Mouse (Mus musculus) spleen, adult 2 months (tissue): ENCODE measurements around the gene Btbd3. TPM values are rescaled to one million over a fixed set of nuclear protein-coding genes. Genes with fewer than 3 reads are reported as not detected.

Source experiments
- DNase-seq, 2 experiments: peaks; one replicate each; pipeline versions ENCODE4 v3.0.0 to v3.0.0-alpha.2; 2012 to 2021; ENCODE audit warnings: low spot score in 2 of 2, low read depth in 1 of 2
- H3K27ac ChIP-seq: fragments of 200-500 bp; 2 replicates; pipeline ENCODE4 v1.5.1; 2012; ENCODE audit warnings: low read length, inconsistent platforms; ENCODE audit not compliant: insufficient read depth
- H3K27me3 ChIP-seq: fragments of 200-500 bp; 2 replicates; pipeline ENCODE4 v1.6.1; 2012; ENCODE audit warnings: mild to moderate bottlenecking, moderate library complexity, low read length, inconsistent platforms; ENCODE audit not compliant: control insufficient read depth, insufficient read depth
- H3K36me3 ChIP-seq: fragments of 200-500 bp; 2 replicates; pipeline ENCODE4 v1.6.1; 2012; ENCODE audit warnings: mild to moderate bottlenecking, low read length, inconsistent platforms; ENCODE audit not compliant: control insufficient read depth, insufficient read depth
- H3K4me1 ChIP-seq: fragments of 200-500 bp; 2 replicates; pipeline ENCODE4 v1.6.1; 2011; ENCODE audit warnings: inconsistent platforms; ENCODE audit not compliant: control insufficient read depth, insufficient read depth, insufficient read length
- H3K4me3 ChIP-seq: fragments of 200-500 bp; 2 replicates; pipeline ENCODE4 v1.5.1; 2011; ENCODE audit warnings: mild to moderate bottlenecking, inconsistent platforms; ENCODE audit not compliant: insufficient read depth, insufficient read length; ENCODE audit errors: extremely low read depth
- CTCF ChIP-seq: fragments of 200-500 bp; IDR thresholded peaks from 2 replicates; pipeline ENCODE4 v1.5.1; 2011; ENCODE audit warnings: mild to moderate bottlenecking, inconsistent platforms; ENCODE audit not compliant: insufficient read depth, insufficient read length, insufficient replicate concordance; ENCODE audit errors: extremely low read depth
- POLR2A ChIP-seq: fragments of 200-500 bp; IDR thresholded peaks from 2 replicates; pipeline ENCODE4 v1.6.1; 2011; ENCODE audit warnings: low read depth, low read length, inconsistent platforms
- WGBS: fragments of 180-500 bp; shearing (Covaris S2); methylation state at CpG from one replicate; pipeline ENCODE4 v1.1.7; 2018; 5-methylcytosine and 5-hydroxymethylcytosine counted together
- polyA plus RNA-seq: library from polyadenylated mRNA; depleted of rRNA; stranded (reverse); fragments of >200 nt; gene quantifications from 2 replicates; pipeline ENCODE4 v1.2.3, GENCODE M21; 2012

The Btbd3 gene
- polyA plus RNA-seq, 1 experiment = 2.4 TPM

- no peaks in the 10 kb centered on the region for H3K27me3 ChIP-seq
- 62% methylated on average over 11 of the region's 11 CpGs for WGBS
- no peak for DNase-seq
- no peak overlapping the region for H3K27ac ChIP-seq
- TF ChIP-seq POLR2A (no peak), CTCF (no peak)
- no peak overlapping the region for H3K4me3 ChIP-seq
- H3K4me1 ChIP-seq = no peaks in the 10 kb centered on the region
- H3K36me3 ChIP-seq = no peaks in the 10 kb centered on the region
Observed at GRCm38 (mm10) chr2:138279641-138280040, 23.3 kb downstream of the Btbd3 start.

DNA sequence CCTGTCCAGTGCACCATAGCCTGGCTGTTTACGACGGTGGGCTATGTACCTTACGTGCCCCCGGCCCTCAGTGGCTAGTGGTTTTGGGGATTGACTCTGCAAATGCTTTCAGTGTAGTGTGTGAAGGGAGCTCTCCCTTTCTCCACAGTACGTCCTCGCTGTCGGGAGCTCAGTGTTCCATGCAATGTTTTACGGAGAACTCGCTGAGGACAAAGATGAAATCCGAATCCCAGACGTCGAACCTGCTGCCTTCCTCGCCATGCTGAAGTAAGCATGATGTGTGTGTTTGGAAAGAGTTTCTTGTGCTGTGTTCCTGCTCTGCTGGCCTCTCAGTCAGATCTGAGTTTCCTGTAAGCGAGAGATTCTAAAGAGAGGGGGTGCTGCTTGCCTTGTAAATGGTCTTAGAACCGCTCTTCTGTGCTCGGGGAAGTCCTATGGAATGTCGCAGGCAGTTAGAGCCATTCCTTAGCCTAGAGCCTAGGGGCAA is 23.9 kb downstream of the Btbd3 start:
- 90% methylated on average over 17 of the region's 17 CpGs for WGBS
- no peak for DNase-seq
- TF ChIP-seq CTCF (no peak), POLR2A (no peak)
- Histone ChIP-seq H3K4me3 (0 out of 2 replicates have a peak overlapping the region, but pooled peaks have one; percentile 12), H3K27ac (0 out of 2 replicates have a peak overlapping the region, but pooled peaks have one; percentile 11), H3K36me3 (no peaks in the 10 kb centered on the region), H3K27me3 (no peaks in the 10 kb centered on the region), H3K4me1 (no peaks in the 10 kb centered on the region)

DNA sequence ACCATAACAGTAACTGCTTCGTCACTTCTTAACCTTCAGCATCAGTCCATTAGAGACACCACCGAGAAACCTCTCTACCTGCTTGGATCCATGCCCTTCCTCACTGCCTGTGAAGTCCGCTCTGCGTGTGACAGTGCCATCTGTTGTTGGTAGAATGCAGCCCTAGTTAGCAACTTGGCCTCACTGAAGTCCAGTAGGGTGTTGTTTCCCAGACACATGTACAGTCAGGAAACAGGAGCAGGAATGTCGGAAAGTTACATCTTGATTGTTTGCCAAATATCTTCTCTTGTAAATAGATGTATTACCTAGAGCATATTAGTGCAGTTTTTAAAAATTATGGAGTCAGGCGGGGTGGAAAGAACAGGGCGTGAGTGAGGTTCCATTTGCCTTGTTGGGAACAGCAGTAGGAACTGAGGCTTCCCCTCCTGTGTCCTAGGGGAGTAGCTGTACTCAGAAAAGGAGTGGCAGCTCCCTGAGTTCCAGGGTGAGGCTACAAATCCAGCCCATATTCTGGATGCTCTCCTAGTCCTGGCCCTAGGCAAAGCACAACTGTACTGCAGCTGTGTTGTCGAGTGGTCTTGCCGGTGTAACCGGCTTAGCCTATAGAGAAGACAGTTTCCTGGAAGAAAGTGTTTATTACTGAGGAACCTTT is 25.3 kb downstream of the Btbd3 start:
- Histone ChIP-seq H3K36me3 (no peaks in the 10 kb centered on the region), H3K4me3 (no peak overlapping the region), H3K27ac (no peak overlapping the region), H3K4me1 (no peaks in the 10 kb centered on the region), H3K27me3 (no peaks in the 10 kb centered on the region)
- WGBS = 86% methylated on average over 10 of the region's 10 CpGs
- TF ChIP-seq CTCF (no peak), POLR2A (no peak)
- no peak for DNase-seq

GRCm38 (mm10) chr2:138283372-138283771 is 27.0 kb downstream of the Btbd3 start:
- no peak overlapping the region for H3K27ac ChIP-seq
- TF ChIP-seq POLR2A (no peak), CTCF (no peak)
- H3K4me3 ChIP-seq = no peak overlapping the region
- DNase-seq = no peak
- no peaks in the 10 kb centered on the region for H3K27me3 ChIP-seq
- H3K36me3 ChIP-seq = no peaks in the 10 kb centered on the region
- no peaks in the 10 kb centered on the region for H3K4me1 ChIP-seq
- 91% methylated on average over 12 of the region's 12 CpGs for WGBS

DNA sequence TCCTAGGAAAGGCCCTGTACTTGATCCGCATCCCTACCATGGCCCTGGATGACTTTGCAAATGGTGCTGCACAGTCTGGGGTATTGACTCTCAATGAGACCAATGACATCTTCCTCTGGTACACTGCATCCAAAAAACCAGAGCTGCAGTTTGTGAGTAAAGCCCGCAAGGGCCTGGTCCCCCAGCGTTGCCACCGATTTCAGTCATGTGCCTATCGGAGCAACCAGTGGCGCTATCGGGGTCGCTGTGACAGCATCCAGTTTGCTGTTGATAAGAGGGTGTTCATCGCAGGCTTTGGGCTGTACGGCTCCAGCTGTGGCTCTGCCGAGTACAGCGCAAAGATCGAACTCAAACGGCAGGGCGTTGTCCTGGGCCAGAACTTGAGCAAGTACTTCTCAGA is 27.5 kb downstream of the Btbd3 start:
- Histone ChIP-seq H3K27me3 (no peaks in the 10 kb centered on the region), H3K4me3 (no peak overlapping the region), H3K4me1 (no peaks in the 10 kb centered on the region), H3K36me3 (no peaks in the 10 kb centered on the region), H3K27ac (no peak overlapping the region)
- TF ChIP-seq CTCF (no peak), POLR2A (no peak)
- WGBS = 95% methylated on average over 15 of the region's 15 CpGs
- no peak for DNase-seq

GRCm38 (mm10) chr2:138285811-138286210 is 29.4 kb downstream of the Btbd3 start:
- DNase-seq = no peak
- no peak overlapping the region for H3K4me3 ChIP-seq
- WGBS = 88% methylated on average over 4 of the region's 4 CpGs
- no peak overlapping the region for H3K27ac ChIP-seq
- no peaks in the 10 kb centered on the region for H3K4me1 ChIP-seq
- TF ChIP-seq CTCF = no peak
- no peak for TF ChIP-seq POLR2A
- H3K36me3 ChIP-seq = no peaks in the 10 kb centered on the region
- no peaks in the 10 kb centered on the region for H3K27me3 ChIP-seq

DNA sequence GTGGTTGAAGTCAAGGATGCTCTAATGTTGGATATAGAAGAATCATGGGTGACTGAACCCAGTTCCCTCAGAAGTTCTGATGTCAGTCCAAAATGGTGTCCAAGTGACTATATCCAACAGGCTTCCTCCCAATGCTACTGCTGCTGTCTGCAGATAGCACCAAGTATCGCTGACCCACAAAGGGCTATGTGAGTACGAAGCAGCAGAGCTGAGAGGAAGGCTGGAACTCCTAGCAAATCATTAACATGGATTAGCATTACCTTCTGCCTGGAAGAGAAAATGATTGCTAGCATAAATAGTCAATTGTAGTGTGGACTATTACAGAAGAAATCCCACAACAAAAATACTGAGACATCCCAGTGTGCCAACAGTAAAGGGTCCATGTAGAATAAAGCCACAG is 33.8 kb downstream of the Btbd3 start:
- no peak for DNase-seq

More for the DNA sequence above, 33.8 kb downstream of the Btbd3 start:
- Histone ChIP-seq H3K4me3 (no peak overlapping the region), H3K36me3 (no peaks in the 10 kb centered on the region), H3K27me3 (no peaks in the 10 kb centered on the region), H3K27ac (no peak overlapping the region), H3K4me1 (no peaks in the 10 kb centered on the region)
- 86% methylated on average over 2 of the region's 2 CpGs for WGBS
- TF ChIP-seq CTCF (no peak), POLR2A (no peak)
